Mouse (Mus musculus) heart, embryonic 10.5 days (tissue): ENCODE data around the gene Zfp235. TPM values are rescaled to one million over a fixed set of nuclear protein-coding genes. Genes with fewer than 3 reads are reported as not detected.

Experiments used
- DNase-seq: peaks from one replicate; pipeline ENCODE4 v3.0.0-alpha.2; 2017; ENCODE audit warnings: low spot score
- H3K27ac ChIP-seq: fragments of 300-500 bp; sonication (generic); 2 replicates; pipeline ENCODE4 v1.5.1; 2016; ENCODE audit warnings: mild to moderate bottlenecking
- H3K27me3 ChIP-seq: fragments of 300-500 bp; sonication (generic); 2 replicates; pipeline ENCODE4 v1.6.1; 2016; ENCODE audit warnings: mild to moderate bottlenecking; ENCODE audit not compliant: poor library complexity, insufficient read depth, severe bottlenecking
- H3K36me3 ChIP-seq: fragments of 300-500 bp; sonication (generic); 2 replicates; pipeline ENCODE4 v1.6.1; 2016; ENCODE audit warnings: mild to moderate bottlenecking, moderate library complexity
- H3K4me1 ChIP-seq: fragments of 300-500 bp; sonication (generic); 2 replicates; pipeline ENCODE4 v1.6.1; 2016; ENCODE audit warnings: mild to moderate bottlenecking
- H3K4me3 ChIP-seq: fragments of 300-500 bp; sonication (generic); 2 replicates; pipeline ENCODE4 v1.5.1; 2016; ENCODE audit warnings: mild to moderate bottlenecking, moderate library complexity
- H3K9me3 ChIP-seq: fragments of 300-500 bp; sonication (generic); 2 replicates; pipeline ENCODE4 v1.6.1; 2016; ENCODE audit warnings: mild to moderate bottlenecking, moderate library complexity
- WGBS: fragments of 180-500 bp; shearing (Covaris S2); methylation state at CpG from one replicate; pipeline ENCODE4 v1.1.7; 2016; 5-methylcytosine and 5-hydroxymethylcytosine counted together
- polyA plus RNA-seq: library from polyadenylated mRNA; unstranded; fragments of >200 nt; fragmentation: Nextera tagmentation; extraction: Ambion mirVana; gene quantifications from 2 replicates; pipeline ENCODE4 v1.2.1, GENCODE M21; 2016

Zfp235 gene
- polyA plus RNA-seq, 1 experiment from 2014 or later = 11.5 TPM

DNA sequence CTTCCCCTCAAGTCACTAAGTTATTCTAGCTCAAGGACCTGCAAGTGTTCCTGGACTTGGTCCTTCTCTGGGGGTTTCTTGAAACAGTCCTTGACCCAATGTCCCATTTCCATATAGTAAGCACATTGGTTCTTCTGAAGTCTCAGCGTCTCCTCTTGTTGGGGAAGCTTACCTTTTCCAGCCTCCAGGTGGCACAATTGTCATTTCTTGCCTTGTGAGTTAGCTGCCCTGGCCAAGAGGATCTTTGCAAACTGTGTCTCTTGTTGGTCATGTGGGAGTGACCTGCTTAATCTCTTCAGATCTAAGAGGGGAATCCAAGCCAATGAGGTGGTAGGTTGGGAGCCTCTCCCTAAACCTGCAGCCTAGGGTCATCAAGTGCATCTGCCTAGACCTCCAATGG, 19.3 kb downstream of the Zfp235 start:
- Histone ChIP-seq H3K9me3 (no peaks in the 10 kb centered on the region), H3K4me1 (no peaks in the 10 kb centered on the region), H3K27ac (no peak overlapping the region), H3K4me3 (no peak overlapping the region), H3K36me3 (no peaks in the 10 kb centered on the region), H3K27me3 (no peaks in the 10 kb centered on the region)
- no peak for DNase-seq
- WGBS = 9% methylated on average over 1 of the region's 1 CpGs

DNA sequence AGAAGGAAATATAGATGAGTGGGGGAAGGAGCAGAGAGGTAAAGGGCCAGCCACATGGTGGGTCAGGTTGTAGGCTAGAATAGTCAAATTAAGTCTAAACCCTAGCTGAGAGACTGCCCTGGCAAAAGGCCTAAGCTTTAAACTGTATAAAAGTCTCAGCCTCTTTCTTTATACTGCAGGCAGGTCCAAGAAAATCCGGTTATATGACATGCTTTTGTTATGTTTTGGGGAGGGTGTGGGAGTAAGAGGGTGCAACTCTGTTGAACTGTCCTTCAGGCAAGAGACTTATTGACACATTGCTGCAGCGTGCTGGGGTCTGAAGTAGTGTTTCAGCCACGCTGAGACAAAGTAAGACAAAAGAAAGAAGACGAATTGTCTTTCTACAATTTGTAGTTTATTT, 38.2 kb downstream of the Zfp235 start:
- Histone ChIP-seq H3K4me1 (no peaks in the 10 kb centered on the region), H3K27ac (no peak overlapping the region), H3K27me3 (no peaks in the 10 kb centered on the region), H3K36me3 (no peaks in the 10 kb centered on the region), H3K9me3 (no peaks in the 10 kb centered on the region), H3K4me3 (no peak overlapping the region)
- DNase-seq = no peak
- WGBS = 64% methylated on average over 4 of the region's 4 CpGs

- 12% methylated on average over 23 of the region's 23 CpGs for WGBS
- DNase-seq = peak; percentile 90
- no peaks in the 10 kb centered on the region for H3K9me3 ChIP-seq
- H3K27me3 ChIP-seq = no peaks in the 10 kb centered on the region
- peak within 1 kb of the TSS; percentile 72 for H3K4me3 ChIP-seq
- peak within 1 kb of the TSS; percentile 90 for H3K27ac ChIP-seq
- H3K36me3 ChIP-seq = no peaks in the 10 kb centered on the region
- H3K4me1 ChIP-seq = peaks cover 6% of the 10 kb centered on the region
Measured at GRCm38 (mm10) chr7:24174618-24175336, 40.8 kb downstream of the Zfp235 start, which contains the start of gene Zfp114. TSS of gene Zfp114 (plus strand) at chr7:24175060.

GRCm38 (mm10) chr7:24175337-24175711, 41.4 kb downstream of the Zfp235 start:
- Histone ChIP-seq H3K27ac (peak overlapping the region; percentile 90; the same call in 1 of the 2 replicates), H3K4me3 (peak overlapping the region; percentile 72), H3K36me3 (no peaks in the 10 kb centered on the region), H3K4me1 (peaks cover 6% of the 10 kb centered on the region), H3K9me3 (no peaks in the 10 kb centered on the region), H3K27me3 (no peaks in the 10 kb centered on the region)
- 63% methylated on average over 6 of the region's 6 CpGs for WGBS
- DNase-seq = no peak

- no peaks in the 10 kb centered on the region for H3K27me3 ChIP-seq
- 0 out of 2 replicates have a peak, but pooled peaks cover 3% of the 10 kb centered on the region for H3K36me3 ChIP-seq
- no peaks in the 10 kb centered on the region for H3K9me3 ChIP-seq
- no peak overlapping the region for H3K27ac ChIP-seq
- H3K4me1 ChIP-seq = peaks cover 6% of the 10 kb centered on the region; the same call in 1 of the 2 replicates
- DNase-seq = no peak
- no peak overlapping the region for H3K4me3 ChIP-seq
- whole genome bisulfite sequencing = 61% methylated on average over 1 of the region's 1 CpGs
Measured at GRCm38 (mm10) chr7:24187611-24188010, 53.6 kb downstream of the Zfp235 start.

- H3K9me3 ChIP-seq = peaks cover 4% of the 10 kb centered on the region; the same call in 1 of the 2 replicates
- H3K27me3 ChIP-seq = no peaks in the 10 kb centered on the region
- no peak for DNase-seq
- peaks cover 6% of the 10 kb centered on the region; the same call in 1 of the 2 replicates for H3K4me1 ChIP-seq
- no peak overlapping the region for H3K27ac ChIP-seq
- peaks cover 13% of the 10 kb centered on the region for H3K36me3 ChIP-seq
- WGBS = 65% methylated on average over 4 of the region's 4 CpGs
- no peak overlapping the region for H3K4me3 ChIP-seq
Measured at GRCm38 (mm10) chr7:24188901-24189570, 55.1 kb downstream of the Zfp235 start.

- H3K9me3 ChIP-seq = peaks cover 6% of the 10 kb centered on the region; the same call in 1 of the 2 replicates
- no peaks in the 10 kb centered on the region for H3K27me3 ChIP-seq
- H3K4me1 ChIP-seq = peaks cover 6% of the 10 kb centered on the region; the same call in 1 of the 2 replicates
- H3K4me3 ChIP-seq = no peak overlapping the region
- H3K36me3 ChIP-seq = peaks cover 18% of the 10 kb centered on the region
- H3K27ac ChIP-seq = no peak overlapping the region
- WGBS = 33% methylated on average over 5 of the region's 5 CpGs
- no peak for DNase-seq
Measured at GRCm38 (mm10) chr7:24189571-24189944, 55.6 kb downstream of the Zfp235 start.

- Histone ChIP-seq H3K27me3 (no peaks in the 10 kb centered on the region), H3K4me1 (peaks cover 6% of the 10 kb centered on the region; the same call in 1 of the 2 replicates), H3K4me3 (no peak overlapping the region), H3K9me3 (peaks cover 6% of the 10 kb centered on the region; the same call in 1 of the 2 replicates), H3K36me3 (peaks cover 24% of the 10 kb centered on the region), H3K27ac (no peak overlapping the region)
- no peak for DNase-seq
- 51% methylated on average over 2 of the region's 2 CpGs for whole genome bisulfite sequencing
Measured at GRCm38 (mm10) chr7:24191361-24191760, 57.4 kb downstream of the Zfp235 start.

Other genes starting within 250 kb of the Zfp235 start
- not detected in 2 replicates for gene Vmn1r178, start 242.2 kb upstream of the Zfp235 start, polyA plus RNA-seq
- not detected in 2 replicates for gene Vmn1r179, start 207.2 kb upstream of the Zfp235 start, polyA plus RNA-seq
- not detected in 2 replicates for gene Vmn1r180, start 183.5 kb upstream of the Zfp235 start, polyA plus RNA-seq
- not detected in 2 replicates for gene Vmn1r181, start 159.6 kb upstream of the Zfp235 start, polyA plus RNA-seq
- not detected in 2 replicates for gene V1rd19, start 132.5 kb upstream of the Zfp235 start, polyA plus RNA-seq
- not detected in 2 replicates for gene Vmn1r183, start 80.9 kb upstream of the Zfp235 start, polyA plus RNA-seq
- 19.3 and 19.8 TPM in 2 replicates for gene Zfp180, start 52.2 kb upstream of the Zfp235 start, polyA plus RNA-seq
- gene Zfp112, start 21.9 kb upstream of the Zfp235 start, polyA plus RNA-seq = 4.6 and 5.0 TPM in 2 replicates
- 4.7 and 5.0 TPM in 2 replicates for gene Zfp114, start 40.9 kb downstream of the Zfp235 start, polyA plus RNA-seq
- gene Zfp111, start 77.3 kb downstream of the Zfp235 start, polyA plus RNA-seq = 7.3 and 8.4 TPM in 2 replicates
- 4.4 and 4.6 TPM in 2 replicates for gene Zfp109, start 103.4 kb downstream of the Zfp235 start, polyA plus RNA-seq
- gene Zfp108, start 120.6 kb downstream of the Zfp235 start, polyA plus RNA-seq = 1.8 and 2.5 TPM in 2 replicates
- 5.8 and 6.4 TPM in 2 replicates for gene Zfp93, start 136.3 kb downstream of the Zfp235 start, polyA plus RNA-seq
- 20.7 and 27.2 TPM in 2 replicates for gene Zfp61, start 167.1 kb downstream of the Zfp235 start, polyA plus RNA-seq
- gene Zfp94, start 182.5 kb downstream of the Zfp235 start, polyA plus RNA-seq = 7.0 and 10.1 TPM in 2 replicates
- gene Tescl, start 199.8 kb downstream of the Zfp235 start, polyA plus RNA-seq = not detected in 2 replicates
- not detected in 2 replicates for gene Lypd5, start 215.0 kb downstream of the Zfp235 start, polyA plus RNA-seq
- 11.7 and 14.2 TPM in 2 replicates for gene Kcnn4, start 236.1 kb downstream of the Zfp235 start, polyA plus RNA-seq